10 mouse cellular contexts compared by ENCODE assay signal in the genomic region with DNA sequence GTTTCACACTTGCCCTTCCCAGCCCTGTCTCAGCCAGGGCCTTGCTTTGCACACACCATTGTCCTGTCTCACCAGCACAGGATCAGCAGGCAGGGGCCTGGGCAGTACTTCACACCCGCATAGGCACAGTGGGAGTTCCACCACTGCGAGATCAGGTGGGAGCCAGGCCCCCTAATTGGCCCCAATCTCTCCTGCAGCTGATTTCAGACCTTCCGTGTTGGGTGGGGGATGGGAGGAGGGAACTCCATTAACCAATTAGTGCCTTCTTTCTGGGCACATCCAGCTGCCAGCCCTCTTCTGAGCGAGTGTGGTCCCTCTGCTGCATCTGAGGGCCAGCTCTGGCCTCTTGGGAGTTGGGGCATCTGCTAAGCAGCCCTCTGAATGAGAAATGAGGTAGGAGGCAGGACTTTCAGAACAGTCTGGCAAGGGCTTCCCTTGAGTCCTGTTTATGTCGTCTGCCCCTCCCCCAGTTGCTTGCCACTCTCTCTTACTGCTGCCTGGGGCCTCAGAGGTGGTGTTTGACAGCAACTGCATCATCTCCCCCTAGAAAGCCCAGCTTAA. TPM values are rescaled to one million over a fixed set of nuclear protein-coding genes. Genes with fewer than 3 reads are reported as not detected.
DNase-seq lines count a peak whose midpoint lies in the region; ATAC-seq and TF ChIP-seq lines count a peak whose summit lies in the region.
"Had no signal": no experiment of that assay in that cellular context is flagged by ENCODE, and none has a peak within 500 bp of the region (broad histone marks: within the 10 kb centered on the region; RNA-seq: fewer than 3 reads in every experiment).

No protein-coding gene starts in this region.

- intact Hi-C loops in left cerebral cortex, postnatal 25 days (cut with DNase I), result loop anchor here (5.0 kb wide), 1 partner anchor 207 kb away; no protein-coding TSS in a partner anchor

- H3K4me1 ChIP-seq in cerebellum, adult 2 months (ENCODE audit: control insufficient read depth, insufficient read depth, low read length), result peaks cover 92% of the 10 kb centered on the region
- H3K4me1 ChIP-seq in embryonic facial prominence, embryonic 10.5 days, result peaks cover 50% of the 10 kb centered on the region
- H3K4me1 ChIP-seq in hindbrain, embryonic 13.5 days (replicated peaks), result peaks cover 68% of the 10 kb centered on the region
- peaks cover 31% of the 10 kb centered on the region for H3K4me1 ChIP-seq in midbrain, embryonic 16.5 days (ENCODE audit: control insufficient read depth, insufficient read depth, low read length)
- H3K4me1 ChIP-seq: liver, embryonic 15.5 days had no signal

- TF ChIP-seq POLR2A in cerebellum, adult 2 months (IDR thresholded peaks at IDR 0.05; ENCODE audit: borderline replicate concordance, insufficient read depth, low read length), result no peak

- H3K4me2 ChIP-seq in hindbrain, embryonic 13.5 days, result no peak overlapping the region
- no peak overlapping the region for H3K4me2 ChIP-seq in midbrain, embryonic 16.5 days (ENCODE audit: low read length)
- H3K4me2 ChIP-seq: liver, embryonic 15.5 days had no signal

- no peaks in the 10 kb centered on the region for H3K9me3 ChIP-seq in embryonic facial prominence, embryonic 10.5 days
- no peaks in the 10 kb centered on the region for H3K9me3 ChIP-seq in hindbrain, embryonic 13.5 days
- no peaks in the 10 kb centered on the region for H3K9me3 ChIP-seq in midbrain, embryonic 16.5 days (replicated peaks; ENCODE audit: control insufficient read depth, low read length, poor library complexity, severe bottlenecking)
- H3K9me3 ChIP-seq: liver, embryonic 15.5 days had no signal

- no peak for TF ChIP-seq CTCF in cerebellum, adult 2 months (IDR thresholded peaks at IDR 0.05; ENCODE audit: borderline replicate concordance, insufficient read depth, low read depth, low read length)

- ATAC-seq in hindbrain, embryonic 13.5 days (ENCODE audit: low FRiP score), result peak; percentile 67
- ATAC-seq in midbrain, embryonic 16.5 days, result peak; percentile 30; the same call in 1 of the 2 replicates

- H3K27me3 ChIP-seq in cerebellum, adult 2 months (ENCODE audit: control insufficient read depth, insufficient read depth, low read length), result no peaks in the 10 kb centered on the region
- H3K27me3 ChIP-seq in embryonic facial prominence, embryonic 10.5 days (replicated peaks; ENCODE audit: low read depth, poor library complexity, severe bottlenecking), result peaks cover 63% of the 10 kb centered on the region
- no peaks in the 10 kb centered on the region for H3K27me3 ChIP-seq in hindbrain, embryonic 13.5 days
- no peaks in the 10 kb centered on the region for H3K27me3 ChIP-seq in midbrain, embryonic 16.5 days (ENCODE audit: control insufficient read depth, insufficient read depth, low read depth, low read length)

- 4% methylated on average over 5 of the region's 5 CpGs for WGBS in cerebellum, adult 2 months
- 2% methylated on average over 5 of the region's 5 CpGs for WGBS in embryonic facial prominence, embryonic 10.5 days
- 5% methylated on average over 5 of the region's 5 CpGs for WGBS in hindbrain, embryonic 13.5 days
- WGBS in midbrain, embryonic 16.5 days, result 3% methylated on average over 5 of the region's 5 CpGs

- H3K9ac ChIP-seq in hindbrain, embryonic 13.5 days, result no peak overlapping the region
- no peak overlapping the region for H3K9ac ChIP-seq in midbrain, embryonic 16.5 days (ENCODE audit: low read depth, low read length)
- H3K9ac ChIP-seq: liver, embryonic 15.5 days had no signal

- no peaks in the 10 kb centered on the region for H3K36me3 ChIP-seq in embryonic facial prominence, embryonic 10.5 days (replicated peaks)
- peaks cover 18% of the 10 kb centered on the region for H3K36me3 ChIP-seq in hindbrain, embryonic 13.5 days
- peaks cover 9% of the 10 kb centered on the region; the same call in 1 of the 2 replicates for H3K36me3 ChIP-seq in midbrain, embryonic 16.5 days (ENCODE audit: control insufficient read depth, insufficient read depth, low read length)
- H3K36me3 ChIP-seq: liver, embryonic 15.5 days had no signal

- H3K27ac ChIP-seq in cerebellum, adult 2 months (ENCODE audit: insufficient read depth, low read length), result peak overlapping the region; percentile 9
- peak overlapping the region; percentile 72 for H3K27ac ChIP-seq in embryonic facial prominence, embryonic 10.5 days (replicated peaks)
- peak overlapping the region; percentile 81 for H3K27ac ChIP-seq in hindbrain, embryonic 13.5 days
- H3K27ac ChIP-seq in midbrain, embryonic 16.5 days (ENCODE audit: low read length), result no peak overlapping the region
- H3K27ac ChIP-seq: liver, embryonic 15.5 days had no signal

- H3K4me3 ChIP-seq in cerebellum, adult 2 months (replicated peaks; ENCODE audit: insufficient read depth, low read depth, low read length), result no peak overlapping the region
- peak overlapping the region; percentile 31; the same call in 1 of the 2 replicates for H3K4me3 ChIP-seq in embryonic facial prominence, embryonic 10.5 days
- H3K4me3 ChIP-seq in hindbrain, embryonic 13.5 days, result no peak overlapping the region
- H3K4me3 ChIP-seq in midbrain, embryonic 16.5 days (ENCODE audit: low read depth, low read length), result no peak overlapping the region
- H3K4me3 ChIP-seq: liver, embryonic 15.5 days had no signal

- peak; percentile 32 to 38 for DNase-seq in cerebellum, adult 2 months
- no peak for DNase-seq in cerebellum, adult 18-20 months
- peak; percentile 43 for DNase-seq in embryonic facial prominence, embryonic 10.5 days (ENCODE audit: low spot score)
- DNase-seq in right cerebral cortex, adult 2 months (ENCODE audit: low spot score in 2 of 2), result no peak
- DNase-seq in adrenal gland, postnatal 4 days (ENCODE audit: low spot score in 2 of 2), result no peak
- no peak for DNase-seq in left cerebral cortex, postnatal 25 days (ENCODE audit: low spot score in 2 of 2)
- DNase-seq: heart, postnatal 14 days had no signal

RNA-seq across cellular contexts. Expression of a gene that starts 12.3 kb away (rescaled TPM):
- 165 and 168 TPM in 2 replicates for polyA plus RNA-seq in cerebellum, adult 2 months (2012; rRNA removed)
- 14.7 and 15.1 TPM in 2 replicates for polyA plus RNA-seq in embryonic facial prominence, embryonic 10.5 days (2016; fragmentation: Nextera tagmentation; extraction: Ambion mirVana)
- 57.6 and 67.5 TPM in 2 replicates for polyA plus RNA-seq in hindbrain, embryonic 13.5 days (2015; fragmentation: Nextera tagmentation; extraction: Ambion mirVana)
- 28.2 and 34.6 TPM in 2 replicates for polyA plus RNA-seq in midbrain, embryonic 16.5 days (2015; fragmentation: Nextera tagmentation; extraction: Ambion mirVana)
- 1 to 10 TPM; 1.2 to 2.0 TPM for total RNA-seq in adrenal gland, postnatal 4 days (2021)
- 10 to 100 TPM; 60.4 to 71.0 TPM for total RNA-seq in left cerebral cortex, postnatal 25 days (2021)

RNA-seq across cellular contexts. Expression of a gene that starts 24.7 kb away (rescaled TPM):
- 5.3 and 6.1 TPM in 2 replicates for polyA plus RNA-seq in cerebellum, adult 2 months (2012; rRNA removed)
- polyA plus RNA-seq in embryonic facial prominence, embryonic 10.5 days (2016; fragmentation: Nextera tagmentation; extraction: Ambion mirVana), result 1.8 and 2.1 TPM in 2 replicates
- 0.97 and 1.0 TPM in 2 replicates for polyA plus RNA-seq in hindbrain, embryonic 13.5 days (2015; fragmentation: Nextera tagmentation; extraction: Ambion mirVana)
- 0.81 and 1.3 TPM in 2 replicates for polyA plus RNA-seq in midbrain, embryonic 16.5 days (2015; fragmentation: Nextera tagmentation; extraction: Ambion mirVana)
- total RNA-seq in adrenal gland, postnatal 4 days (2021), result 1 to 10 TPM; 5.2 to 5.4 TPM
- 1 to 10 TPM; 3.6 to 3.9 TPM for total RNA-seq in left cerebral cortex, postnatal 25 days (2021)

RNA-seq across cellular contexts. Expression of a gene that starts 53.5 kb away (rescaled TPM):
- polyA plus RNA-seq in cerebellum, adult 2 months (2012; rRNA removed), result 68.1 and 72.4 TPM in 2 replicates
- 61.9 and 66.2 TPM in 2 replicates for polyA plus RNA-seq in embryonic facial prominence, embryonic 10.5 days (2016; fragmentation: Nextera tagmentation; extraction: Ambion mirVana)
- 47.8 and 48.0 TPM in 2 replicates for polyA plus RNA-seq in hindbrain, embryonic 13.5 days (2015; fragmentation: Nextera tagmentation; extraction: Ambion mirVana)
- polyA plus RNA-seq in midbrain, embryonic 16.5 days (2015; fragmentation: Nextera tagmentation; extraction: Ambion mirVana), result 44.8 and 49.6 TPM in 2 replicates
- 10 to 100 TPM; 33.6 to 39.9 TPM for total RNA-seq in adrenal gland, postnatal 4 days (2021)
- 10 to 100 TPM; 50.4 to 55.0 TPM for total RNA-seq in left cerebral cortex, postnatal 25 days (2021)

Comparison
In these comparisons a context has a peak if more than half of its experiments do, and no peak if none do; other contexts are left out.
1. DNase-seq: peak in cerebellum, adult 2 months (2 of 2) and embryonic facial prominence, embryonic 10.5 days (single experiment); none in cerebellum, adult 18-20 months (0 of 2), right cerebral cortex, adult 2 months (0 of 2), adrenal gland, postnatal 4 days (0 of 2) and left cerebral cortex, postnatal 25 days (0 of 2).